Comparison of ENCODE assay signal across 8 mouse cellular contexts in genomic region chr2:73775683-73776310, GRCm38 (mm10). TPM values are rescaled to one million over a fixed set of nuclear protein-coding genes. Genes with fewer than 3 reads are reported as not detected.
DNase-seq lines count a peak whose midpoint lies in the region; ATAC-seq and TF ChIP-seq lines count a peak whose summit lies in the region.

No protein-coding gene starts in this region.

- peak overlapping the region; percentile 80 for H3K4me2 ChIP-seq in heart, embryonic 11.5 days
- peak overlapping the region; percentile 48 for H3K4me2 ChIP-seq in hindbrain, embryonic 11.5 days (replicated peaks; ENCODE audit: low read depth, low read length)
- H3K4me2 ChIP-seq in midbrain, embryonic 11.5 days: peak overlapping the region; percentile 57

- no peaks in the 10 kb centered on the region for H3K36me3 ChIP-seq in heart, embryonic 11.5 days (ENCODE audit: control insufficient read depth, insufficient read depth, low read length)
- no peaks in the 10 kb centered on the region for H3K36me3 ChIP-seq in hindbrain, embryonic 11.5 days (ENCODE audit: control insufficient read depth, insufficient read depth, low read length)
- no peaks in the 10 kb centered on the region for H3K36me3 ChIP-seq in midbrain, embryonic 11.5 days (ENCODE audit: control insufficient read depth, insufficient read depth, low read length)

- H3K4me3 ChIP-seq in heart, embryonic 11.5 days (ENCODE audit: low read depth, low read length): peak overlapping the region; percentile 75
- peak overlapping the region; percentile 70 for H3K4me3 ChIP-seq in bone marrow macrophage, adult 2 months (ENCODE audit: insufficient read depth, low read length)
- H3K4me3 ChIP-seq in hindbrain, embryonic 11.5 days (ENCODE audit: low read depth, low read length): peak overlapping the region; percentile 83
- H3K4me3 ChIP-seq in midbrain, embryonic 11.5 days (ENCODE audit: low read depth, low read length): peak overlapping the region; percentile 93

- intact Hi-C loops in heart, postnatal 36 days (cut with DNase I): loop anchor here (5.0 kb wide), 1 partner anchor 137 kb away; the partner anchor contains the start of gene Atp5g3

- H3K9ac ChIP-seq in heart, embryonic 11.5 days (ENCODE audit: low read depth, low read length): peak overlapping the region; percentile 81
- H3K9ac ChIP-seq in hindbrain, embryonic 11.5 days (ENCODE audit: low read depth, low read length): peak overlapping the region; percentile 95
- H3K9ac ChIP-seq in midbrain, embryonic 11.5 days (ENCODE audit: low read length): peak overlapping the region; percentile 93

- WGBS in heart, embryonic 11.5 days (ENCODE audit: insufficient replicate concordance): 1% methylated on average over 22 of the region's 22 CpGs
- under 1% methylated on average over 22 of the region's 22 CpGs for WGBS in hindbrain, embryonic 11.5 days
- under 1% methylated on average over 22 of the region's 22 CpGs for WGBS in midbrain, embryonic 11.5 days

- H3K4me1 ChIP-seq in heart, embryonic 11.5 days (ENCODE audit: control insufficient read depth, insufficient read depth, low read length): 0 out of 2 replicates have a peak, but pooled peaks cover 6% of the 10 kb centered on the region
- H3K4me1 ChIP-seq in bone marrow macrophage, adult 2 months (ENCODE audit: control insufficient read depth, insufficient read depth, low read length): 0 out of 2 replicates have a peak, but pooled peaks cover 2% of the 10 kb centered on the region
- no peaks in the 10 kb centered on the region for H3K4me1 ChIP-seq in hindbrain, embryonic 11.5 days (replicated peaks; ENCODE audit: control insufficient read depth, insufficient read depth, low read length)
- H3K4me1 ChIP-seq in midbrain, embryonic 11.5 days (ENCODE audit: control insufficient read depth, insufficient read depth, low read length): peaks cover 13% of the 10 kb centered on the region; the same call in 1 of the 2 replicates

- no peak for TF ChIP-seq CTCF in bone marrow macrophage, adult 2 months (IDR thresholded peaks at IDR 0.05; ENCODE audit: low read depth, low read length)

- no peaks in the 10 kb centered on the region for H3K9me3 ChIP-seq in heart, embryonic 11.5 days (replicated peaks; ENCODE audit: control insufficient read depth, low read length)
- no peaks in the 10 kb centered on the region for H3K9me3 ChIP-seq in hindbrain, embryonic 11.5 days (ENCODE audit: control insufficient read depth, low read length)
- H3K9me3 ChIP-seq in midbrain, embryonic 11.5 days (ENCODE audit: control insufficient read depth, low read length): no peaks in the 10 kb centered on the region

- H3K27me3 ChIP-seq in heart, embryonic 11.5 days (ENCODE audit: control insufficient read depth, insufficient read depth, low read length): no peaks in the 10 kb centered on the region
- H3K27me3 ChIP-seq in hindbrain, embryonic 11.5 days (ENCODE audit: control insufficient read depth, insufficient read depth, low read length): no peaks in the 10 kb centered on the region
- H3K27me3 ChIP-seq in midbrain, embryonic 11.5 days (ENCODE audit: control insufficient read depth, insufficient read depth, low read length): no peaks in the 10 kb centered on the region

- TF ChIP-seq POLR2A in bone marrow macrophage, adult 2 months (IDR thresholded peaks at IDR 0.05; ENCODE audit: borderline replicate concordance, low read depth, low read length): no peak

- H3K27ac ChIP-seq in heart, embryonic 11.5 days (ENCODE audit: low read depth, low read length): no peak overlapping the region
- no peak overlapping the region for H3K27ac ChIP-seq in bone marrow macrophage, adult 2 months (ENCODE audit: insufficient read depth, low read depth, low read length)
- H3K27ac ChIP-seq in hindbrain, embryonic 11.5 days (ENCODE audit: low read depth, low read length): peak overlapping the region; percentile 94
- peak overlapping the region; percentile 78 for H3K27ac ChIP-seq in midbrain, embryonic 11.5 days (ENCODE audit: low read depth, low read length)

- no peak for DNase-seq in heart, postnatal 36 days
- peak; percentile 53 for DNase-seq in hindbrain, embryonic 11.5 days (ENCODE audit: low spot score)
- DNase-seq in midbrain, embryonic 11.5 days (ENCODE audit: low spot score, missing footprints): peak; percentile 93
- no peak for DNase-seq in adrenal gland, postnatal 14 days
- no peak for DNase-seq in kidney, adult 18-20 months
- DNase-seq in layer of hippocampus, adult 9-11 months: no peak

- ATAC-seq in heart, embryonic 11.5 days (replicated peaks; ENCODE audit: insufficient number of reproducible peaks, low FRiP score, low TSS enrichment): no peak
- ATAC-seq in hindbrain, embryonic 11.5 days (ENCODE audit: low FRiP score): peak; percentile 66; the same call in 1 of the 2 replicates
- peak; percentile 52 for ATAC-seq in midbrain, embryonic 11.5 days (ENCODE audit: low FRiP score)

RNA-seq across cellular contexts. Expression of gene Chn1, which starts 0.7 kb away (rescaled TPM):
- 21.4 and 21.5 TPM in 2 replicates for polyA plus RNA-seq in heart, embryonic 11.5 days (2014; fragmentation: Nextera tagmentation; extraction: Ambion mirVana)
- total RNA-seq in heart, postnatal 36 days (2021): 10 to 100 TPM; 33.2 to 33.8 TPM
- 0.40 TPM in 1 of 2 replicates, not detected in the other for polyA plus RNA-seq in bone marrow macrophage, adult 2 months (2012; ENCODE audit: insufficient read depth, insufficient read length, missing spikeins)
- 87.5 and 90.3 TPM in 2 replicates for polyA plus RNA-seq in hindbrain, embryonic 11.5 days (2014; fragmentation: Nextera tagmentation; extraction: Ambion mirVana)
- 84.0 and 86.7 TPM in 2 replicates for polyA plus RNA-seq in midbrain, embryonic 11.5 days (2014; fragmentation: Nextera tagmentation; extraction: Ambion mirVana)
- total RNA-seq in adrenal gland, postnatal 14 days (2021): 19.8 and 22.2 TPM in 2 replicates

Comparison
In these comparisons a context has a peak if more than half of its experiments do, and no peak if none do; other contexts are left out.
1. H3K27ac ChIP-seq: peak in hindbrain, embryonic 11.5 days (single experiment) and midbrain, embryonic 11.5 days (single experiment); none in heart, embryonic 11.5 days (single experiment) and bone marrow macrophage, adult 2 months (single experiment).
2. DNase-seq: peak in hindbrain, embryonic 11.5 days (single experiment) and midbrain, embryonic 11.5 days (single experiment); none in heart, postnatal 36 days (0 of 2), adrenal gland, postnatal 14 days (single experiment), kidney, adult 18-20 months (single experiment) and layer of hippocampus, adult 9-11 months (single experiment).
3. RNA of gene Chn1, which starts 0.7 kb away (polyA plus RNA-seq): 87.5 to 90.3 TPM in hindbrain, embryonic 11.5 days, 84.0 to 86.7 TPM in midbrain, embryonic 11.5 days and 21.4 to 21.5 TPM in heart, embryonic 11.5 days; 0.40 TPM in bone marrow macrophage, adult 2 months; every median in the first group is over 10 times any median in the second.
4. Peak in every context shown above with its lines, with median percentiles within 50 percentile points of each other: H3K4me2 ChIP-seq, H3K4me3 ChIP-seq and H3K9ac ChIP-seq.